Mouse (Mus musculus) forebrain, embryonic 12.5 days (tissue): ENCODE measurements around the gene Cdkl1. TPM values are rescaled to one million over a fixed set of nuclear protein-coding genes. Genes with fewer than 3 reads are reported as not detected.

ENCODE experiments used
- ATAC-seq: fragments of 200-750 bp; cut with Nextera tagmentation; 2 replicates; pipeline ENCODE4 v1.8.0; 2017; ENCODE audit warnings: moderate TSS enrichment; ENCODE audit not compliant: low FRiP score
- H3K27ac ChIP-seq: fragments of 300-500 bp; sonication (generic); 2 replicates; pipeline ENCODE4 v1.5.1; 2016; ENCODE audit warnings: mild to moderate bottlenecking
- H3K27me3 ChIP-seq: fragments of 300-500 bp; sonication (generic); 2 replicates; pipeline ENCODE4 v1.6.1; 2016; ENCODE audit warnings: mild to moderate bottlenecking
- H3K36me3 ChIP-seq: fragments of 300-500 bp; sonication (generic); replicated peaks from 2 replicates; pipeline ENCODE4 v1.6.1; 2016; ENCODE audit warnings: mild to moderate bottlenecking
- H3K4me1 ChIP-seq: fragments of 300-500 bp; sonication (generic); 2 replicates; pipeline ENCODE4 v1.6.1; 2016
- H3K4me2 ChIP-seq: fragments of 300-500 bp; sonication (generic); 2 replicates; pipeline ENCODE4 v1.6.1; 2016; ENCODE audit warnings: mild to moderate bottlenecking, moderate library complexity
- H3K4me3 ChIP-seq: fragments of 300-500 bp; sonication (generic); replicated peaks from 2 replicates; pipeline ENCODE4 v1.5.1; 2016; ENCODE audit warnings: mild to moderate bottlenecking
- H3K9ac ChIP-seq: fragments of 300-500 bp; sonication (generic); 2 replicates; pipeline ENCODE4 v1.6.1; 2016; ENCODE audit warnings: mild to moderate bottlenecking
- H3K9me3 ChIP-seq: fragments of 300-500 bp; sonication (generic); 2 replicates; pipeline ENCODE4 v1.6.1; 2016
- WGBS: fragments of 180-500 bp; shearing (Covaris S2); methylation state at CpG from one replicate; pipeline ENCODE4 v1.1.7; 2016; 5-methylcytosine and 5-hydroxymethylcytosine counted together
- polyA plus RNA-seq: library from polyadenylated mRNA; unstranded; fragments of >200 nt; fragmentation: Nextera tagmentation; extraction: Ambion mirVana; gene quantifications from 2 replicates; pipeline ENCODE4 v1.2.1, GENCODE M21; 2016

The Cdkl1 gene
- polyA plus RNA-seq, 1 experiment from 2014 or later: 0.93 TPM

DNA sequence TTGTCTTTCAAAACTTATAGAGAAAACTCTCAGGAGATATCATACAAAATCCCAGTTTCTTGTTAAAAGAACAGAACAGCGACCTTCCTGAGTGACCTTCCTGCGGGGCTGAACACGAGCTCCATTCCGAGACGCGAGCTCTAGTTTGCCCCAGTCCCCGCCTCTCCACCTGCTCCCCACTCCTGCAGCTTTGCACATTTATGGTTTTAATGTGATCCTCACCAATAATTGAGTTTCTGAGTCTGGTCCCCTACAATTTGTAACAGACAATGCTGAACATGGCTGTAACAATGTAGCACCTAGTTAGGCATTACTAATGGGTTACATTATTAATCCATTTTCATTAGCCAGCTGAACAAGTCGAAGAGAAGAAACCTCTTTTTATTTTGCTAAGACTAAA, 9.6 kb downstream of the Cdkl1 start:
- no peaks in the 10 kb centered on the region; the same call in 1 of the 2 replicates for H3K4me1 ChIP-seq
- H3K27ac ChIP-seq: no peak overlapping the region
- H3K4me3 ChIP-seq: no peak overlapping the region
- 74% methylated on average over 8 of the region's 8 CpGs for WGBS
- ATAC-seq: no peak
- no peaks in the 10 kb centered on the region for H3K36me3 ChIP-seq
- H3K9me3 ChIP-seq: no peaks in the 10 kb centered on the region
- no peaks in the 10 kb centered on the region for H3K27me3 ChIP-seq
- H3K4me2 ChIP-seq: no peak overlapping the region
- no peak overlapping the region for H3K9ac ChIP-seq

DNA sequence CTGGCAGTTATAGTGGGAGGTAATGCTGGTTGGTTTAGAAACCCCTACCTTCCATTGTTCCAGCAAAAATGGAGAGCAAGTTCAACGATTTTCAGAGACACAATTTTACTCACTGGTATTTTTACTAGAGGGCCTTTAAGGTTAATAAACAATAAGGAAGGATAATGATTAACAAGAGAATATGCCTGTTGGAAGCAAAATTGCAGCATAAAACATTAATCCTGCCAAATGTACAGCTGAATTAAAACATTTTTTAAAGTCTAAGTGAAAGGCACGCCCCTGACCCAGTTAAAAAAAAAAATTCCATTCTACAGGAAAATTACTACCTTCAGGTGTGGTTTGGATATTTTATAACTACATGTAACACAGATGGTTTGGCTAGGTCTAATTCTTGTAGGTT, 13.1 kb downstream of the Cdkl1 start:
- WGBS: 75% methylated on average over 2 of the region's 2 CpGs
- no peaks in the 10 kb centered on the region for H3K36me3 ChIP-seq

DNA sequence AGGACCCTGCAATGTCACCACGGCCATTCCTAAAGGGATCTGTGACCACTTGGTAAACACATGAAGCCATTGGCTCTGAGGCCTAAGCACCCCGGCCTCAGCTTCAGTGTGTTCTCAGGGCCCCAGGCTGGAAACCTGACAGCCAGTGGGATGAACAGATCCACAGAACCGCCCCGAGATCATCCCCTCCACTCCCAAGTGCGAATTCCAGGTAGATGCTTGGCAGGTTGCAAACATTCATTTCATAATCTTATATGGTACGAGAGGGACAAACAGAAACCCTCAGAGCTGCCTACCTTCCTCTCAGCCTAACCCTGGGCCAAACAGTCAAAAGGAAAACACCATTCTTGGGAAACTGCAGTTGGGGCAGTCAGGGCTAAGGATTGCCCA, 13.7 kb downstream of the Cdkl1 start:
- no peaks in the 10 kb centered on the region for H3K36me3 ChIP-seq
- no peak overlapping the region for H3K27ac ChIP-seq
- H3K4me3 ChIP-seq: no peak overlapping the region
- no peak overlapping the region for H3K4me2 ChIP-seq
- no peaks in the 10 kb centered on the region for H3K27me3 ChIP-seq
- no peaks in the 10 kb centered on the region; the same call in 1 of the 2 replicates for H3K4me1 ChIP-seq
- no peaks in the 10 kb centered on the region for H3K9me3 ChIP-seq
- WGBS: 96% methylated on average over 6 of the region's 6 CpGs
- H3K9ac ChIP-seq: no peak overlapping the region
- no peak for ATAC-seq

More for the DNA sequence above, 13.1 kb downstream of the Cdkl1 start:
- no peaks in the 10 kb centered on the region for H3K9me3 ChIP-seq
- no peak overlapping the region for H3K27ac ChIP-seq
- H3K4me2 ChIP-seq: no peak overlapping the region
- H3K4me1 ChIP-seq: no peaks in the 10 kb centered on the region; the same call in 1 of the 2 replicates
- H3K27me3 ChIP-seq: no peaks in the 10 kb centered on the region
- ATAC-seq: no peak
- H3K9ac ChIP-seq: no peak overlapping the region
- no peak overlapping the region for H3K4me3 ChIP-seq

DNA sequence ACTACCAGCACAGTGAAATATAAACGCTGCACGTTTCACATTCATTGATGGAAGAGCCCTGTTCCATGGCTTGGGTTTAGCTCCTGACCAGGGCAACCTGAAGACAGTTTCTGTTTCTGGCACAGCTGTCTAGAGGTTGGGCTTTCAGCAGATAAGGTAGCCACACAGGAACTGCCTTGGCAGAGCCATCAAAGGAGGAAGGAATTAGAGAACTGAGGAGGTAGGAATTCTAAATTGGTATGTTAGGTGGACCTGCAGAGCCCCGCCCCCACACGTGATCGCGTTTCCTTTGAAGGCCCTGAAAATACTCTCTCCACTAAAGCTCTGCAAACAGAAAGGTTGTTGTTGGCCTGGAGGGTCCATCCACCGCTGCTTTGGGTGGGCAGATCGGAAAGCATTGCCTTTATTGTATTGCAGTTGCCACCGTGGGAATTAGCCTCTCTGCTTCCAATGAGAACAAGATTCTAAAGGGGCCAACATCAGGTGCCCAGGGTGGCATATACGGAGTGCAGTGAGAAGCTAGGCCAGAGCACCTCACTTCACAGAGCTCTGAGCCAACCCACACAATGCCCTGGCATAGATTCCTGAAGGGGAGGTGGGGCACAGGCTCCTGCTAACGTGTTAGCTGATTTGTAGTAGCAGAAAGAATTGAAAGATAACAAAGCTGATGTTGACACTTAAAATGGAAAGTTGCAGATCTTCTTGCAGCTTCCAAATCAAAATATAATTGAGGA, 14.3 kb downstream of the Cdkl1 start:
- Histone ChIP-seq H3K4me3 (no peak overlapping the region), H3K36me3 (no peaks in the 10 kb centered on the region), H3K9ac (no peak overlapping the region), H3K27me3 (no peaks in the 10 kb centered on the region), H3K4me2 (no peak overlapping the region), H3K4me1 (no peaks in the 10 kb centered on the region; the same call in 1 of the 2 replicates), H3K27ac (no peak overlapping the region), H3K9me3 (no peaks in the 10 kb centered on the region)
- WGBS: 68% methylated on average over 11 of the region's 11 CpGs
- no peak for ATAC-seq

DNA sequence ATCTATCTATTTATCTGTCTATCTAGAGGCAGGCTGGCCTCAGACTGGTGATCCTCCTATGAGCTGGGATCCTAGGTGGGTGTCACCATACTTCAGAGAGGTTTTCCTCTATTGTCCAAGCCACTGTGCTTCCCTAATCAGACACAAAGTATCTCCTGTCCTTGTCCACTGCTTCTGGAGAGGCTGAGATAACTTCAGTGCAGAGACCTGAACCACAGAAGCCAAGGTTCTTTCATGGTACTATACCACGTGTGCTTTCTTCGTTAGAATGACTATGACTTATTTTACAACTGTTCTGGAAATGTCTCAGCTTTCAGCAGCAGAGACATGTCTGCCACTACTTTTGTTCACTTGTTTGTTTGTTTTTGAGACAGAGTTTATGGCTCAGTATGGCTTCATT, 22.2 kb downstream of the Cdkl1 start:
- H3K4me2 ChIP-seq: no peak overlapping the region
- H3K4me1 ChIP-seq: peaks cover 28% of the 10 kb centered on the region
- no peak overlapping the region for H3K27ac ChIP-seq
- no peaks in the 10 kb centered on the region for H3K36me3 ChIP-seq
- ATAC-seq: no peak
- H3K27me3 ChIP-seq: no peaks in the 10 kb centered on the region
- H3K9me3 ChIP-seq: no peaks in the 10 kb centered on the region
- H3K4me3 ChIP-seq: no peak overlapping the region
- H3K9ac ChIP-seq: no peak overlapping the region
- 85% methylated on average over 2 of the region's 2 CpGs for WGBS

DNA sequence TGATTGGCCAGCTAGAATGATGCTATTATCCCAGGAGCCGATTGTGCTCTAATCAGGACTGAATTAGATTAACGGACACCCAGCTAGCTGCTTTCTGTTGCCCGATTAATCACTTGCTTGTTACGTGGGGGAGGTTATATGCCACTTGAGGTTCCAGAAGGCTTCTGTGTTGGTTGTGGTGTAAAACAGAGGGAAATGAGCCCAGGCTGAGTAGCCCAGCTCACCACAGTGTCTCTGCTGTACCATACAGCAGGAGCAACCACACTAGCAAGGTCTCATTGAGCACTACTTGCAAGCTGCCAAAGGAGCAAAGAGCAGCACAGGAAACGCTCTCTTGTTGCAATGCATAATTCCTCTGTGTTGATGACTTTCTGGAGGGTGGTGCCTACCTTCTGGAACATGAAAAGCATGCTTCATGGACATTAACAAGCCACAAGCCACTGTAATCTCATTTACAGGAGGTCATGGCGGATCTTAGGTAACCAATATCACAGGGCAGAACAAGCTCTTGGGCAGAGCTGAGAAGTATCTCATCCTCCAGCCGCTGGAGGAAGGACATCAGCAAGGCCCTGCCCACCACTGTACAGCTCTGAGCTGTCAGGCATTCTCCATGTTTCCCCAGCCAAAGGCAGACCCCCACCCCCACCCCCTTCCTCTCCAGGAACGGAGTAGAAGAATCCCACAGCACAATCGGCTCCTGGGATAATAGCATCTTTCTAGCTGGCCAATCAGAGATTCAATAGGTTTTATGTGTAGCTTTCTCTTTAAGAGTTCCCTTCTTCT, 23.4 kb downstream of the Cdkl1 start:
- peak; percentile 57; the same call in 1 of the 2 replicates for ATAC-seq
- H3K4me1 ChIP-seq: peaks cover 28% of the 10 kb centered on the region
- peak overlapping the region; percentile 42 for H3K27ac ChIP-seq

DNA sequence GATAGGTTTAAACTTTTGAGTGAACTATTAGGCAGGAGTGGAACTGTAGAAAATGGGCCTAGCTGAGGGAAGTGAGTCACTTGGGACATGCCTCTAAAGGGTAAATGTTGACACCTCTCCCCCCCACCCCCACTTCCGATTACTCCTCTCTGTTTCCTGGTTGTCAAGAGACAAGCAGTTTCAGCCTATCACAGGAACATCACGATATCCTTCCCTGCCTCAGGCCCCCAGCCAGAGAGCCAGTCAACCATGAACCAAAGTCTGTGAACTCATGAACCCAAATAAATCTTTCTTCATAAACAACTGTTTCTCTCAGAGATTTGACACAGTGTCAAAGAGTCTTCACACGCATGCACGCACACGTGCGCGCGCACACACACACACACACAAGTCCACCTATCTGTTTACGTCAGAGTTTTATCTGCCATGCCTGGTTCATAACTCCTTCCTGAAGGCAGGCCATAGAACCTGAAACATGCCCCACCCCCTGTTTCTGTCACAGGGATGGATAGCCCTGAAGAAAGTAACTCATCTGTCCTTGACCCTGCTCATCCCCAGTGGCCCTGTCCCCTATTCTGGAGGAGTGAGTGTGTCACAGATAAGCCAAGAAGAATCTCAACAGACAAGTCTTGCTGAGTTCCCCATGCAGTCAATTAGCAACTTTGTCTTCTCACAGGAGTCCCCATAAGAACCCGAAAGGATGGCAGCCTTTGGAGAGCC, 24.7 kb downstream of the Cdkl1 start:
- peaks cover 28% of the 10 kb centered on the region for H3K4me1 ChIP-seq
- H3K9ac ChIP-seq: no peak overlapping the region
- WGBS: 85% methylated on average over 10 of the region's 10 CpGs
- H3K4me2 ChIP-seq: no peak overlapping the region
- H3K27ac ChIP-seq: no peak overlapping the region
- no peaks in the 10 kb centered on the region for H3K36me3 ChIP-seq
- H3K27me3 ChIP-seq: no peaks in the 10 kb centered on the region
- no peaks in the 10 kb centered on the region for H3K9me3 ChIP-seq
- ATAC-seq: no peak
- H3K4me3 ChIP-seq: no peak overlapping the region

More for the DNA sequence above, 23.4 kb downstream of the Cdkl1 start:
- no peaks in the 10 kb centered on the region for H3K27me3 ChIP-seq
- no peaks in the 10 kb centered on the region for H3K9me3 ChIP-seq
- H3K36me3 ChIP-seq: no peaks in the 10 kb centered on the region
- peak overlapping the region; percentile 27 for H3K4me2 ChIP-seq
- WGBS: 22% methylated on average over 9 of the region's 9 CpGs
- no peak overlapping the region for H3K4me3 ChIP-seq
- 0 out of 2 replicates have a peak overlapping the region, but pooled peaks have one; percentile 17 for H3K9ac ChIP-seq

DNA sequence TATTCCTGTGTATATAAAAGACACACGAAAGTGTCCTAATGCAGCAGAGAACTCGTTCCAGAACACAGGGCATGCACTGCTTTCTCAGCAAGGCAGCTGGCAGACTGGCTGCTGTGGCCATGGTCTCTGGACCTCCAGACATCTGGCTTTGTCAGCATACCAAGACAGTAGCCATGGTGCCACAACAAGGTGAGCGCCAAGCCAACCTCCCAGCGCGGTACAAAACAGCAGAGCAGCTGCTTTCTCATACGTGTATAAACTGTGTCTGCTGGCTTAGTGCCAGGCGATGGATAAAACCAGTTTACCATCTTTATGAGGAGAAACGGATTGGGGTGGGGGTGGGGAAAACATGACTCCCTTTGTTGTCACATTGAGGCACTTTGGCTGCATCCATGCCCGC, 25.5 kb downstream of the Cdkl1 start:
- 76% methylated on average over 9 of the region's 9 CpGs for WGBS
- H3K4me2 ChIP-seq: no peak overlapping the region
- H3K27ac ChIP-seq: no peak overlapping the region
- H3K4me1 ChIP-seq: peaks cover 28% of the 10 kb centered on the region
- no peaks in the 10 kb centered on the region for H3K36me3 ChIP-seq
- no peaks in the 10 kb centered on the region for H3K9me3 ChIP-seq
- no peak overlapping the region for H3K4me3 ChIP-seq
- 0 out of 2 replicates have a peak, but pooled peaks have one; percentile 42 for ATAC-seq
- H3K9ac ChIP-seq: no peak overlapping the region
- 0 out of 2 replicates have a peak, but pooled peaks cover 3% of the 10 kb centered on the region for H3K27me3 ChIP-seq

DNA sequence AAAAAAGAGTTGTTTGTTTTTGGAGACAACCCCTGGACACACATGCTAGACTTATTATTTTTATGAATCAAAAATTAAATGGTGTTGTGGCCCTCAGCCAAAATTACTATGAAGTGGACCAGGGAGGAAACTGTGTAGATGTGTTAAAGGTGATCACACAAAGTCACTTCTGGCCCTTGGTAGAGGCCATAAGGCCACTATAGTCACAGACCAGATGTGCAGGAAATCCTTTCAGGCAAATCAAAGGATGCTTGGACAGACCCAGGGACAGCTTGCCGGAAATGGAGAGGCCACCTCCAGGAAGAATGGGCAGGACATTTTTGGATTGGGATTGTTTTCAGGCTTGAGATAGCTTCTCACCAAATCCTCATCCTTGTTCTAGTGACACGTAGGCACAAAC, 29.5 kb downstream of the Cdkl1 start:
- ATAC-seq: no peak
- no peak overlapping the region for H3K4me3 ChIP-seq
- no peaks in the 10 kb centered on the region for H3K9me3 ChIP-seq
- no peak overlapping the region for H3K4me2 ChIP-seq
- H3K27me3 ChIP-seq: 0 out of 2 replicates have a peak, but pooled peaks cover 4% of the 10 kb centered on the region
- no peaks in the 10 kb centered on the region for H3K36me3 ChIP-seq
- H3K9ac ChIP-seq: no peak overlapping the region
- peaks cover 27% of the 10 kb centered on the region for H3K4me1 ChIP-seq
- 62% methylated on average over 2 of the region's 2 CpGs for WGBS
- no peak overlapping the region for H3K27ac ChIP-seq

DNA sequence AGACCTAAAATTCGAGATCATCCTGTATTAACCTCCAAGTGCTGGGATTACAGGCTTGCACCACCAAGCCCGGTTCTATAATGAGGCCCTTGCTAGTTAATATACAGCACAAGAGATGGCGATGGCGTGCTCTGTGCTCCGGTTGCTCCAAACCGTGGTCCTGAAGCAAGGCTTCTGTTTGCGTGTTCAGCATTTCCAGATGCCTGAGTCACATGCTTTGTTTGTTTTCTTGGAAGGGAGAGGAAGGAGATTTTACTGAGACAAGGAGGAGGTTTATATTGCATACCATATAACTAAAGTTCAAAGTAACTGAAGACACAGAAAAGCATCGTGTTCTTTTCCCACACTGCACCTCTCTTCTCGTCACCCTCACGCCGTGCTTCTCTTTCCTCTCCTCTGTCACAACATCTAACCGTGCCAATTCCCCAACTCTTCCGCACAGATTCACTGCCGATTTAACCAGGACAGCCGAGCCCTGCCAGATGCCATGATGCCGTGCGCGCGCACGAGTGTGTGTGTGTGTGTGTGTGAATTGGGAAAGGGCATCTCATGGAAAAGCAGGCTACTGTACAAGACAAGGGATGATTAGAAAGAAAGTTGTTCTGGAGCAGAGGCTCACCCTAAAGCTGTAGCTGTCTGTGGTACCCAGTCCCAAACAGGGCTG, 30.2 kb downstream of the Cdkl1 start:
- no peak overlapping the region for H3K27ac ChIP-seq
- no peak for ATAC-seq
- H3K4me2 ChIP-seq: no peak overlapping the region
- H3K36me3 ChIP-seq: no peaks in the 10 kb centered on the region
- H3K4me1 ChIP-seq: peaks cover 21% of the 10 kb centered on the region
- H3K4me3 ChIP-seq: no peak overlapping the region
- H3K9me3 ChIP-seq: no peaks in the 10 kb centered on the region
- H3K27me3 ChIP-seq: 0 out of 2 replicates have a peak, but pooled peaks cover 7% of the 10 kb centered on the region
- WGBS: 94% methylated on average over 20 of the region's 20 CpGs
- H3K9ac ChIP-seq: no peak overlapping the region

DNA sequence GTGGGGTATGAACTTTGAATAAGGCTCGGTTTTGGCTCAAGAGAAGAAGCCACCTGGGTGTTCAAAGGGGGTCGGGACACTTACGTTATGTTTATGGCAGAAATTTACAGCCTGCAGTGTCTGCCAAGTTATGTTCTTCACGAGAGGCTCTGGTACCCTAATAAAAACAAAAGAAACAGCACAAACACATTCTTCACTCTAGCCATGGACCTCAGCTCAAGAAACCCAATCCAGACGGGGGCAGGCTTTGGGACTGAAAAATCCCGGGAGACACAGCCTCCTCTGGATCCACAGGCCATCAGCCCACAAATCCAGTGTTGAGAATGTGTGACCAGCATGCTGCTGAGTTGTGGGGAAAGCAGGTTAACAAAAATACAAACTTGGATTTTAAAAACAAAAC, 31.1 kb downstream of the Cdkl1 start:
- Histone ChIP-seq H3K4me2 (no peak overlapping the region), H3K36me3 (no peaks in the 10 kb centered on the region), H3K9ac (no peak overlapping the region), H3K27ac (no peak overlapping the region), H3K4me1 (peaks cover 15% of the 10 kb centered on the region), H3K9me3 (no peaks in the 10 kb centered on the region), H3K27me3 (0 out of 2 replicates have a peak, but pooled peaks cover 7% of the 10 kb centered on the region), H3K4me3 (no peak overlapping the region)
- ATAC-seq: no peak
- 71% methylated on average over 6 of the region's 6 CpGs for WGBS
